Mouse (Mus musculus): ENCODE data around the gene Gadd45gip1.
A peak's percentile ranks its signal among the peaks of the same experiment; 100 is the strongest.

The Gadd45gip1 gene

GRCm38 (mm10) chr8:84856864-84857441 lies 25.6 kb downstream of the Gadd45gip1 start, which contains the start of gene Farsa:
Gene Farsa (plus strand): TSS chr8:84856989.
- peak; percentile 91 for DNase-seq

GRCm38 (mm10) chr8:84871376-84872308 lies 40.3 kb downstream of the Gadd45gip1 start, which contains the start of gene Syce2:
Gene Syce2 (plus strand): TSS chr8:84872111.
- DNase-seq: peak; percentile 53

- no peak for DNase-seq
These were observed 41.1 kb downstream of the Gadd45gip1 start for GRCm38 (mm10) chr8:84872309-84872965.

DNA sequence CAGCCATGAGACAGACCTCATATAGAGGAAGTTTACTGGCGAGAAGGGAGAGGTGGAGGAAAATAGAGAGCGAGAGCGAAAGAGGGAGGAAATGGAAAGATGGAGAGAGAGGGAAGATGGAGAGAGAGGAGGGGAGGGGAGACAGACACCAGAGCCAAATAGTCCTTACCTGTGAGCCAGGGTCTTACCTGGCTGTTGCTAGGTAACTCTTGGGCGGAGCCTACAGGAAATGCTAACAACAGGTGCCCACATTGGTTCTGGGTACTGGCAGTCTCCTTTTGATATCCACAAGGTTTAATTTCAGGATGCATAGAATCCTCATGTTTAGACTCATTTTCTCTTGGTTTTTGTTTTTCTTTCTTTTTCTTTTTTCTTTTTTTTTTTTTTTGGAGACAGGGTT lies 41.7 kb downstream of the Gadd45gip1 start:
- DNase-seq: no peak

DNA sequence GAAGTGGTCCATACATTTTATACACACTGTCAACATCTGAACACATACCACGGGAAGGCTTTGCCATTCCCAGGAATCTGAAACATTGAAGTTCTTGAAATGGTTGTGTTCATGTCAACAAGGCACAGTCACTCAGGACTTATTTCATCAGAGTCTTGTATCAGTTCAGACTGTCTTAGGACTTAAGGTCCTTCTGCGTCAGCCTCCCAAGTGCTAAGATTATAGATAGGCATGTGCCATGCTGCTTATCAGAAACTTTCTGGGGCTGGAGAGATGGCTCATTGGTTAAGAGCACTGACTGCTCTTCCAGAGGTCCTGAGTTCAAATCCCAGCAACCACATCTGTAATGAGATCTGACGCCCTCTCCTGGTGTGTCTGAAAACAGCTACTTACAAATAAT lies 43.0 kb downstream of the Gadd45gip1 start:
- no peak for DNase-seq

DNA sequence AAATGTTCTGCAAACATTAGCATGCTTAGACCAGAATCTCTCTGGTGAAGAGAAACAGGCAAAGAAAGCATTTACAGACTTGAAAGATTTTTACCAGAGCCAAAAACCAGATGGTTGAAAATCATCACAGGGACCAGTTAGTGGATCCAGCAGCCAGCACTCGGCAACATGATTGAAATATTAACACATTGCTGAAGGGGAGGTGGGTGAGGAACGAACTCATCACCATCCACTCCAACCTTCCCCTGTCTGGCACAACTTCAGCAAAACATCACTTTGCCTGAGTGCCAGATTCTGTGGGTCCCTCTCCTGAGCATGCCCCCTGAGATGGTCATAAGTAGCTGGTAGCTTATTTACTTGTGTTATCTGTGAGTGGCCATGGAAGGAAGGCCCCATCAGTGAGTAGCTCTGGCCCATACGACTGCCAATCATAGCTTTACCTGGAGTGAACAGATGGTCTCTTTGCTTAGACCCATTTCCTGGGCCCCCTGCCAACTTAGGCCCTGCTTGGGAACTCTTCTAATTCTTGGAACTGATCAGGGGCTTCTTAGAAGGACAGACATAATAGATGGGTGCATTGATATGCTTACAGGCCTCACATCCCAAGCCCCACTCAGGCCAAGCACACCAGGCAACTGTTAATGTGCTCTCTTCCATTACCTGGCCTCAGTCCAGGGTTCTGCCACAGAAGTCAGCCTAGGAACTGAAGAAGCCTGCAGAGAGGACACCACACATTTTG lies 46.1 kb downstream of the Gadd45gip1 start:
- DNase-seq: peak; percentile 75

DNA sequence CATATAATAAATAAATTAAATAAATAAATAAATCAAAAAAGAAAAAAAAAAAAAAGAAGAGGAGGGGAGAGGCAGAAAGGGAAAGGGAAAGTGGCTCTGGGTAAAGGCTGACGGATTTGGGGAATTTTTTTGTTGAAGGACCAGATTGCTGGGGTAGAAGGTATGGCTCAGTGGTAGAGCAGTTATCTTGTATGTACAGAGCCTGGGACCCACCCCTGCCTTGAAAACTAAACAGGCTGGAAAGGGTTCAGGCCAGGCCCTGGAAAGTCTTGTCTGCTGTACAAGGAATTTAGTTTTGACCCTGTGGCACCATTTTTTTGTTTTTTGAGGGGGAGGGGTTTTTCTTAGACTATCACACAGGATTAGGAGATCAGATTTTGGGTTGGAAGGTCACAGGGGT lies 47.6 kb downstream of the Gadd45gip1 start:
- no peak for DNase-seq

DNA sequence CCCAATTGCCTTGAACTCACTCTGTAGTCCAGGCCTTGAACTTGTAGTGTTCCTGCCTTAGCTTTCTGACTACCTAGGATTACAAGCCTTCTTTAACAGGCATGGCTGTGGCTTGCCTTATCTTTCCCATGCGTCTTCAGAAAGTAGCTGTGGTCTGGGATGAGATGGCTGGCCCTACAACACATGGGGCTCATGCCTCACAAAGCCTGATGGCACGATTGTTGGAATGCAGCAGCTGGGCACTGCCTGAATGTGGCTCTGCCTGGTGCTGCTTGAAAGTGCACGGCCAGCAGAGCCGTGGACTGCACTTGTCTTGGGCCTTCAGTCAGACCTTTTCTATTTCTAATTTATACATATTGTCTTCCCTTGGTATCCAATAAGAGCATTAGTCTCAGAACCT lies 53.4 kb downstream of the Gadd45gip1 start:
- no peak for DNase-seq
